Mouse (Mus musculus): ENCODE measurements around the gene Tln2. TPM values are rescaled to one million over a fixed set of nuclear protein-coding genes. Genes with fewer than 3 reads are reported as not detected.

Tln2 gene
- total RNA-seq, 2 experiments from 2014 or later = 112 to 130 TPM

DNA sequence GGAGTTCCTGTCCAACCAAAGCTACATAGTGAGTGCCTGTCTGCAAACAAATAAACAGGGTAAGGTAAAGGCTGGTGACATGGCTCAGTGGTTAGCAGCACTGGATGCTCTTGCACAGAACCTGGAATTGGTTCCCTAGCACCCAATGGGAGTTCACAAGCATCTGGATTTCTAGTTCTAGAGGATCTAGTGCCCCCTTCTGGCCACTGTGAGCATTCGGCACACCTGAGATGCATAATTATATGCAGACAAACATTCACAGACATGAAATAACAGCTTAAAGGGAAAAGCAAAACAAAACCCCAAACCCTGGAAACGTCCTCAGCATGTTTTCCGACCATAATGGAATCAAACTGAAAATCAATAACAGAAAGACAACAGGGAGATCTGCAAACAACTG lies 191.4 kb downstream of the Tln2 start:
- no peak for DNase-seq (ENCODE audit: low spot score in 2 of 2)

DNA sequence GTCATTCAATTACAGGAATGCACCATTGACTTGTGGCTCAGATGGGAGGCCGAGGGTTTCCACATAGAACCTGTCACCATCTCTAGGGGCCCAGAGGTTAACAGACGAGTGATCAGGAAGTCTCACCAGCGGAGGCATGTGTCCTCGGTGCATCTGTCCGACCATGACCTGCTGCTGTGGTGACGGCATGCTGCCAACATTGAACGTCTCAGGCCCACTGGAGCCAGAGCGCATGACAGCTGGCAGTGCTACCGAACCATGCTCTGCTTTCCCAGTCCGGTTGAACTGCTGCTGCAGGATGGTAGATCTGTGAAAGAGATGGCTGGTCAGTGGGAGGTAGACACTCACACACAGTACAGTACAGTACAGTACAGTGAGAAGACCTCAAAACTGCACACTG lies 197.0 kb downstream of the Tln2 start:
- no peak for DNase-seq (ENCODE audit: low spot score in 2 of 2)

DNA sequence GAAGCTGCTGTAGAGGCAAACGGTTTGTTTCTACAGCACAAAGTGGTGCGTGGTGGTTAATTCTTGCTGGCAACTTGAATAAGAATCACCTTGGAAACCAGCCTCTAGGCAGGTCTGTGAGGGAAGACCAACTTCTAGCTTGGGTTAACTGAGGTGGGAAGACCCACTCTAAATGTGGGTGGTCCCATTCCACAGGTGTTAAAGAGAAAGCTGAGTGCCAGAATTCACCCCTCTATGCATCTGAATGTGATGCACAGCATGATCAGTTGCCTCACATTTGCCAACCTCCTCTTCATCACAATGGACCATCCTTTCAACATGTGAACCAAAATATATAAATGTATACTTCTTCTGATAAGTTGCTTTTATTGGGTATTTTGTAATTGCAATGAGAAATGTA lies 197.4 kb downstream of the Tln2 start:
- no peak for DNase-seq (ENCODE audit: low spot score in 2 of 2)

DNA sequence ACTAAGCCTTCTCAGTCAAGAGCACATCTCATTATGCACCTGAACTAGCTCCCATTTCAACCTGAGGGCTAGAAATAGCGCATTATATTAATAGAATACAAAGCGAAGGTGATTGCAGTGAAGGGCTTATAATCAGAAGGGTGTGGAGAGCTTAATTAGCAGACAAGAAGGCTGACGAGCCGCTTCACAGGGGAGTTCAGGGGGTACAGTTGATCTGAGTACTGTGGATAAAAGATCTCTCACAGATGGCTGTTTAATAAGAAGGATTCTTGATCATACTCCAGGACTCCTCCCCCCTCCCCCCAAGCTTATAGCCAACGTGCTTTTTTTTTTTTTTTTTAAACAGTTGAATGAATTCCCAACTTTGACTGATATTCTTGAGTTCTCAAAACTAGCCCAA lies 198.0 kb downstream of the Tln2 start:
- DNase-seq (ENCODE audit: low spot score in 2 of 2) = no peak

DNA sequence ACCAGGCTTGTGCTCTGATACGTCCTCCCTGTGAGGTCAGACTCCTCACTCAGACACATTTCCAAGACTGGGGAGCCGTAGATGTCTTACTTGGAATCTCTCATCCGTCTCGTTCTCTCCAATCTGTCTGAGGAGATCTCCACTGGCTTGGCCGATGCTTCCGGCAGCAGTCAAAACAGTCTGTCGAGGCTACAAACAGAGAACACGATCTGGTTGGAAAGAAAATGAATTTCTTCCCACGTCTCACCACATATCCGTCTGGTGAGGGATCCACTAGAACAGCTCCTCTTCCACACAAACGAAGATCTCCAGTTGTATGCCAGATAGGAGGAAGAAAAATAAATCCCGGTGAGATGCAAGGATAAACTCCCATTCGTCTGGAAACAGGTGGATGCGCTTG lies 205.1 kb downstream of the Tln2 start:
- DNase-seq (ENCODE audit: low spot score in 2 of 2) = peak in 1 of 2 experiments; percentile 24

DNA sequence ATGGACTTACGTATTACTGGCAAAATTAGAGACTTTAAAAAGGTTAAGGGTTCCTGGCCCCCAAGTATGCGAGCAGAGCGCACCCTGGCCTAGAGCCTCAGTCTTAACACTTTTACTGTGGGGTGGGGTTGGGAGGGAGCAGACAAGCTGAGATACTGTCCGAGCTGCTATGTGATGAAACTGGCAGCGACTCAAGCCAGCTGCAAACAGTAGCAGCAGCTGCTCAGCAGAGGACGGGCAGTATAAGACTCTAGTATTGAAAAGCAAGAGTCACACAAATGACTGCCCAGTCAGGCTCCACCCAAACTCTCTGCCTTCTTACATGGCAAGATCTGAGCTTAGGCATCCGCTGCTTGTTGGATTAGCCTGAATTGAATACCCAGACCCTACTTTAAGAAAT lies 206.1 kb downstream of the Tln2 start:
- DNase-seq (ENCODE audit: low spot score in 2 of 2) = peak in 1 of 2 experiments; percentile 7

DNA sequence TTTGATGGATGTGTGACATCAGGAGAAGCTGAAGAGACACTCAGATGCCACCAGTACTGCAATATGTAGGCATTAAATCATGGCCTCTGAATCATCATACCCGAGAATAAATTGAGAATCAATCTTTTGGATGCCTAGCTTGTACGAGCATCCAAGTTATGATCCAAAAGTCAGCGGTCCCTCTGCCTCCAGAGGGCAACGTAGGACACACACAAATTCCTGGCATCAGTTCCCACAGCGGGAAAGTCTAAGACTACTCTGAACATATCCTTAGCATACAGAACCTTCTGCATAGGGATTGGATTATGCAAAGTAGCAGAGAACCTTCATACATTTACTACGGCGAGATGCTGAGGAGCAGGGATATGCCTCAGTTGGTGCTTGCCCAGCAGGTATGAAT lies 210.5 kb downstream of the Tln2 start:
- DNase-seq (ENCODE audit: low spot score in 2 of 2) = no peak

DNA sequence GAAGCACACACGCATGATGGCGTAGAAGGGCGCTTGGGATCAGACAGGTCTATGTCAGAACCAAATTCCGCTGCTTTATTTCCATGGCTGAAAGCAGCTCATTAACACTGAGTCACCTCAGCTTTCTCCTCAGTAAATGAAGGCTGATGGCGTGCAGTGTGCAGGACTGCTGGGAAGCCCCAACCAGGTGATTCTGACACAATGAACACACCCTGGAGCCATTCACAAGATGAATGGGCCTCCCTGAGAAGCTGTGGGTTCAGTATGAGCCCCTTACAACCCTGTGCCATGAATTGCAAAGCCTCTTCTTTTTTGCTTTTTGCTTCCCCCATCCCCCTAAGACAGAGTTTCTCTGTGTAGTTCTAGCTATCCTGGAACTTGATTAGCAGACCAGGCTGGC lies 212.3 kb downstream of the Tln2 start:
- DNase-seq (ENCODE audit: low spot score in 2 of 2) = no peak

DNA sequence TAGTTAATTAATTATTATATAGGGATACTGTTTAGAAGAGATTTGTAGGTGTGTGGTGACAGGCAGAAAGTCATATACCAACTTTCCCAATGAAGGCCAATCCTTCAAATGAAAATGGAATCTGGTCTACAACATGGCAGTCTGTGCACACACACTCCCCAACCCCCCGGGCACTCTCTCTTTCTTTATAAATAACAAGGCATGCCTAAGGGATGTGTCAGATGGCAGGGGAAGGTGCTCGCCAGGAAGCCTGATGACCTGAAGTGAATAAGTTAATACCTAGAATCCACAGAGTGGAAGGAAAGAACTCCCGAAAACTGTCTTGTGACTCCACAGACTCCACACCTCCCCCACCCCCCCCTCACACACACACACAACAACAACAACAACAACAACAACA lies 228.2 kb downstream of the Tln2 start:
- no peak for DNase-seq (ENCODE audit: low spot score in 2 of 2)

DNA sequence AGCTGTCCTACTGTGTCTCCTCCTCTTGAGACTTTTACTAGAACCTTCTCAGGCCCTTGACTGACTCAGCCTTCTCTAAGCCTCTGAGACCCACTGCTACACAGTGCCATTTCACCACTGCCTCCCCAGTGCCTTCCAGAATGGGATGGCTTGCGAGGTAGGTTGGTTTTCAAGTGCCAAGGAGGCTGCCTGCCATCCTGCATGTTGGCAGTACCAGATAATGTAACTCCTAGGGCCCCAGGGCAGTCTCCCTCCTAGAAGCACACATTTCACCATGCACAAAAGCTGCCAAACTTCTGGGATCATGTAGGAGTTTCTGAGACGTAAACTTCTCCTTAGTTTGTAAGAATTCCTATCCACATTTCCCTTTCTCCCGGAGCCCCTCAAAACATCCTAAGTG lies 231.1 kb downstream of the Tln2 start:
- no peak for DNase-seq (ENCODE audit: low spot score in 2 of 2)

DNA sequence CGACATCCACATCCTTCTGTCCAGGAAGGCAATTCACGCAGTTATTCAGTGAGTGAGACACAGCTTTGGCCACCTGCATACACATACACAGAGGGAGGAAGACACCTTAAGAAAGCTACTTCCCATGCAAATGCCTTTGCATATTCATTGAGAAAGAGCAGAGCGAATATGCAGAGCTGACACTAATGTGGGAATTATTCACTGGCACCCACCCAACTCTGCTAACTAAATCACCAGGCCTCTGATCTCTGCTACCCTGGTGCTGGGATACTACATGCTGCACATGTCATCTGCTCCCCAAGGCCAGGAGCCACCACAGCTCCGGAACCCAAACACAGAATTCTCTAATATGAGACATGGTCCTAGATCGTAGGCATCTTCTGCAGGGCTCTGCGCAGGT lies 237.6 kb downstream of the Tln2 start:
- DNase-seq (ENCODE audit: low spot score in 2 of 2) = no peak

DNA sequence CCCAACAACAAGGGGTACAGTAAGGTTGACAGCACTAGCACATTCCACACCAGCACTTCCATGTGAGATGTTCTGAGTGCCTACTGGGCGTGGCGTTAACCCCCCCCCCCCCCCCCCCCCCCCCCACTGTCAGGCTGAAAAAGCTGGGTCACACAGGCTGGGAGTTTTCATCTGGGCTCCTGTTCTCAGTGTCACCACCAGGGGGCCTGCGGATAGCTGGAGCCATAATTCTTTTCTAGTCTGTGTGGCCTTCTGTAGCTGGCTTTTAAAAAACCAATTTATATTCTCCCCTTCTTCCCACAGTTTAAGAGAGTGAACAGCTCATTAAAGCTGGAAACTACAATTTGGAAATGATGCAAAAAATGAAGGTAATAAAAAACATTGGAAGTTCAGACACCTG lies 244.1 kb downstream of the Tln2 start:
- DNase-seq (ENCODE audit: low spot score in 2 of 2) = peak; percentile 26 to 57

DNA sequence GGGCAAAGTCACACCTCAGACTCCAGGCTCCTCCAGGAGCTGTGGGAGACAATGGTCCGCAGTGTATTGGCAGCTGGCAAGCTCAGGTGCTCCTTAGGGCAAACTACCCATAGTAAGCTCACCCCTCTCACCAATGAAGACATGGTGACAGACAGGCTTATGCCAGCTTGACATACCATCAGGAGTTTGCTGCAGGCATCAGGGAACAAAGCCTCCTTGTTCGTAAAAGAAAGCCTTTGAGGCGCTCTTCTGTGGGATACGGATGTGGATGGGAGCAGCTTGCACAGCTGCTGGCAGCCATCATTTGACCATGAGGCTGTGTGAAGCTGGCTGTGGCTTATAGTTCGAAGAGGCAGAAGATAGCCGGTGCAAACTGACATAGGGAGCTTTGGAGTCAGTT lies 254.5 kb downstream of the Tln2 start:
- DNase-seq (ENCODE audit: low spot score in 2 of 2) = no peak

DNA sequence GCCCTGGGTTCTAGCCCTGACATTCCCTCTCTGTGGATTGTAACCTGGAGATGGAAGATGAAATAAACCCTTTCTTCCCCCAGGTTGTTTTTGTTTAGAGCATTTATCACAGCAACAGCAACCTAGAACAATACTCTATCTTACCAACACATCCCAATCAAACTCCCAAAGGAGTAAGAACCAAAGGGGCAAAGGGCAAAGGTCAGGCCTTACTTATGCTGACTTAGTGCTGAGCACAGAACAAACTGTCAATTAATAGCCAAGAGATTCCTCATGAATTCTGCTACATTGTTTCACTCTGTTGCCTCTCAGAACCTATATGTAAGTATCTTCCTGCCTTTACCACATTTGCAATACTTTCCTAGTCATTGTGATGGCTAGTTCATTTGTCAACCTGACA lies 255.5 kb downstream of the Tln2 start:
- DNase-seq (ENCODE audit: low spot score in 2 of 2) = no peak

DNA sequence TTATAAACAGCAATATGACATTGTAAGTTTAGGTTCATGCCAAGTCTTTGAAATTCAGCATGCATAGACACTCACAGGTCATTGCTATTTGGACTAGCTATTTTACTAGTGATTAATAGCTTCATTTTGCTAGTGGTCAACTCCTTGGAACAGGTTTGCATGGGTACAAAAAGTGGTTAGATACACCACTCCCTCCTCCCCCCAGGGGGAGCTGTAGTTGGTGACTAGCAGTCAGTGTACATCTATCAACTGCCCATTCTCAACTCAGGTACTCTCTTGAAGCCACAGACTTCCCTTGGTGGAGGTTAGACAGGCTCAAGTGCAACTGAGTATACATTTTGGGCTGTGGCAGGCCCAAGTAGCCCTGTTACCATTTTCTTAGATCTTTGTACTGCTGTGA lies 256.5 kb downstream of the Tln2 start:
- no peak for DNase-seq (ENCODE audit: low spot score in 2 of 2)

DNA sequence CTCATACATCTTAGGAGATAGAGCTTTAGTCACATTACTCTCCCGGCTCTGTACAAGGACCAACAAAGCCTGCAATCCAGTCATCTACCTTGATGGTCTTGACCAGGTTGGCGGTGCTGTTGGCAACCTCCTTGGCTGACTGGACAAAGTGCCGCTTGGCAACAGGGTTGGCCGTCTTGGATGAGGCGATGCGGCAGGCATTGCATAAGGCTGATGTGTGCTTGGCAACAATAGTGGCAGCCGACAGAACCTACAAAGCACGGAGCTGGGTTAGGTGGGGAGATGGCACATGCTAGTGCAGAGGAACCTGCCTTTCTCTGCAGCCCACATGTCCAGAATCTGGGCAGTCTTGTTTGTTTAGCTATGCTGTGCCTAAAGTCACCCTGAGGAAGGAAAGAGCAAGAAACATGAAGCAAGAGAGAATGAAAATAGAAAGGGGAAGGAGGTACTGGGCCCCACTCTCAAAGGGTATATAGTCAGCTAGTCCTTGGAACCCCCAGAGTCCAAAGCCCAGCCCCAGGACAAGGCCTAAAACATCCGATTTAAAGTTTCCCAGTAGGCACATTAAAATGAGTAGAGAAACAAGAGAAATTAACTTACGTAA lies 257.0 kb downstream of the Tln2 start:
- DNase-seq (ENCODE audit: low spot score in 2 of 2) = peak in 1 of 2 experiments; percentile 17

DNA sequence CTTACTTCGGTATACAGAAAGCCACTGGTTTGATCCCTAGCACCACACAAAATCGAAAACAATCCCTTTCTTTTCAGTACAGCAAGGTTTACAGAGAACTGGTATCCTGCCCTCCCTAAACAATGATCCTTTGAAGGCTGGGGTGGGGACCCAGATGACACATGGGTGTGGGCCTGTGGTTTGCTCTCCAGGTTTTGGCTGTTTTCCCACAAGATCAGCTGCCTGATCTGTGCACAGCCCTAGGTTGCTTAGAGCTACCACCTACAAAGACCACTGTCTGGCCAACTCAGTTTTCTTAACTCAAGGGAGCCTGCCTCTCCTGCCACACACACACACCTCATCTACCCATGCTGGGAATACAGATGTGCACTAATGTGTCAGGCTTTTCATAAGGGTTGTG lies 257.9 kb downstream of the Tln2 start:
- no peak for DNase-seq (ENCODE audit: low spot score in 2 of 2)

DNA sequence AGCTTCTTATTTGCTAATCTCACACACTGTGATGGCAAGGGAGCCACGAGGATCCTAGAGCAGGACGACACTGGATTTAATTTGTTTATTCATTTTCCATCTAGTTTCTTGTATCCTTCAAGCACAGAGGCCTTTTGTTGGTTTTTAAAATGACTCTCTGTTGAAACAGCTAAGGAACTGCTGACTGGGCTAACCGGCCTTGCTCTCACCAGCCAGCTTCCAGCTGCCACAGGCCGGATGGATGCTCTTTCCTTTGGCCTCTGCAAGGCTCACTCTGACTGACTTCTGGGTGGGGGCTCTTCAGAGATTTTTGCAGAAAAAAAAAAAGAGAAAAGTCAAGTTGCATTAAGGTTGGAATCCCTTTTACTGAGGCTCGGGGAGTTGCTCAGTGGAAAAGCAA lies 258.7 kb downstream of the Tln2 start:
- peak in 1 of 2 experiments; percentile 22 for DNase-seq (ENCODE audit: low spot score in 2 of 2)

DNA sequence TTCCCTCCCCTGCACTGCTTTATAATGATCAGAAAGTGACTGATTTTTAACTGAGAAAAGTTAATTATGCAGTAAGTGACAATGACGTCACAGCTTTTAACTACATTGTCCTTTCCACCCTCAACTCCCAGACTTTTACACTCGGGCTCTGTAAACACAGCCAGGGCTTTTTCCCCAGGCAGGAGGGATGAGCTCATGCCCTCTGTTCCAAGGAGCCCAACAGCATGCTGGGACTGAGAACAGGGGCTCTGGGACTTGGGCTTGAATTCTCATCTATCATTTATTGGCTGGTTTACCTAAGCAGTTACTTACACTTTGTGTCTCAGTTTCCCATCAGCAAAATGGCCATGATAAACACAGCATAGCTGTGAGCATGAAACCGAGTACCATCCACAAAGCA lies 259.2 kb downstream of the Tln2 start:
- no peak for DNase-seq (ENCODE audit: low spot score in 2 of 2)

DNA sequence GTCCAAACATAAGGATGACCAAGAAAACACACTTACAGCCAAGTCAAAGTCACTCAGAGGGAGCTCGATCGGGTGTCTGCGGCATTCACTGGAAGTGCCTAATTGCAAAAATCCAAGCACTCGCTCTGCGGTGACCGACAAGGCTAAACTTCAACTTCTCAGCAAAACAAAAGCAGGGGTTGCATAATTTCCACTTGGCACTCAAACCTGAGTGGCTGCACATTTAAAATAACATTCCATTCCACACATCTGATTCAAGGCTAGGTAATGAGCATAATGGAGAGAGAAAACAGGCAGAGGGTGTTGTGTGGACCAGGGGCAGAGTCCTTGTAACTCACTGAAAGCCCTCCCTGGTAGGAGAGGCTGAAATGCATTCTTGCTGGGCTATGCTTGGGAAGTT lies 260.3 kb downstream of the Tln2 start:
- DNase-seq (ENCODE audit: low spot score in 2 of 2) = no peak

DNA sequence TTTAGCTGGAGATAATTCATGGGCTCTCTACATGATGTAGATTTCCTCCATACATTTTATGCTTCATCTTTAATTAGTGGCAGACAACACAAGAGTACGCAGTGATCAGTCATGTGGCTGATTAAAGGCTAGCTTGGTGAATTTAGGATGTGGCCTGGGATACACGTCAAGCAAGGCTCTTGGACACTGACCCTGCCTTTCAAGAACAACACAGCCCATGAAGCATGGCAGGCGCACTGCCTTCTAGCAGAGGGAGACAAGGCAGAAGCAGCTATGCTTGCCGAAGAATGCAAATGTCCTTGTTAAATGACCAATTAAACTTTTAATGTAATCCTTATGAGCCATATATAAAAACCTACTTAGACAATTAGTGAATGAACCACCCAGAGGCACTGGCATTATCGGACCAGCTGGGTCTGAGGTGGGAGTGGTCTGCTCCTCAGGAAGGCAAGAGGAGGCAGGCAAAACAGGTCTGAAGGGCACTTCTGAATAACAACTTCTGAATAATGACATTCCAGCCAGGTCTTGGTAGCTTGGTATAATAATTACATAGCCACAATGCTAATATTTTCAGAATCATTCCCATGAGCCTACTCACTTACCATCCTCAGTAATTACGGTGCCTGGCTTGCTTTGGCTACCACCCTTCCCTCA lies 262.1 kb downstream of the Tln2 start:
- DNase-seq (ENCODE audit: low spot score in 2 of 2) = no peak

DNA sequence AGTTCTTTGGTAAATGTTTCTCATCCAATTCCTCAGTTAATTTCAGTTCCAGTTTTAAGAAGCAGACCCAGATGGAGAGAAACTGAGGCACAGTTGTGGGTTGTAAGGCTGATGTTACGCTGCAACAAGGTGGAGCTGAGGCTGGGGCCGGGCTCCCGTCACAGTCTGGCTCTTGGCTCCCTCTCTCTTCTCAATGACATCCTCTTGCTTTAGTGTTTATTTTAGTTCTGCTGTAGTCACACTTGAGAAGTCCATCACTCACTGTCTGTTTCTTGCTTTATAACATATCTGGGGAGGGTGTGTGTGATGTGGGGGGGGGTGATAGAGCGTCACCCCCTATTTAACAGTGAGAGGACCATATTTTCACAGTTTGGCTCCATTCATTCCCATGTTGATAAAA lies 272.0 kb downstream of the Tln2 start:
- DNase-seq (ENCODE audit: low spot score in 2 of 2) = no peak

DNA sequence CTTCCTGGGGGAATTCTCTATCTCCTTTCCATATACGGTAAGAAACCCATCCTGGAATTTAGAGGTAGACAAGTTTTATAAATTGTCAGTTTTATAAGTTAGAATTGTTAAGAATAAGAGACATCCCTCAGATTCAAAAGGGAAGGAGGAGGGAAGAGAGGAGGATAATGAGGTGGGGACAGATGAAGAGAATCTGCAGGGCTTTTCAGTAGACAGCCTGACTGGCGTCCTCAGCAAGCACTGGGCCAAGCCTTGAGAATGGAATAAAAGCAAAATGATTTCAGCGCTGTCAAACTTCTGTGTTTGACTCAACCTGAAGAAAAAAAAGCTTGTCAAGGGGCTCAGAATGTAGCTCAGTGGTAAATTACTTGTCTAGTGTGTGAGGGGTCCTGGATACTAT lies 272.7 kb downstream of the Tln2 start:
- DNase-seq (ENCODE audit: low spot score in 2 of 2) = no peak
